33 mouse cellular contexts compared by ENCODE assay signal in the genomic region with DNA sequence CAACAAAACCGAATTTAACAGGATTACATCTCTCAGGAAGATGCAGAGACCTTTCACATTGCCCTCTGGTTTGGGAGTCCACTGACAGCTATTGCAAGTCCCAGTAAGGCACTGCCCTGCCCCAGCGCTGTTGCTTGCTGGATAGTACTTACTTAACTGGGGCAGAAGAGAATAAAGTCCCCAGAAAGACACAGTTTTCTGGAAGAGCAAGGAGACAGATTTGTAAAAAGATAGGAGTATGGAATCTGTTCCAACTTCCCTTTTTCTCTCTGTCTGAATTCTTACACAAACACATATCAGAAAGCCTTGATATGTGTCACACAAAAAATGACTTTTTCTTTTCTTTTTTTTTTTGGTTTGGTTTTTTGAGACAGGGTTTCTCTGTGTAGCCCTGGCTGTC. TPM values are rescaled to one million over a fixed set of nuclear protein-coding genes. Genes with fewer than 3 reads are reported as not detected.
"Had no signal": no experiment of that assay in that cellular context is flagged by ENCODE, and none has a peak within 500 bp of the region (broad histone marks: within the 10 kb centered on the region; RNA-seq: fewer than 3 reads in every experiment).

No protein-coding gene starts in this region.

- ATAC-seq: hindbrain, embryonic 16.5 days; intestine, embryonic 16.5 days; liver, embryonic 12.5 days had no signal

- H3K4me2 ChIP-seq: heart, embryonic 11.5 days; heart, embryonic 13.5 days; heart, embryonic 15.5 days; hindbrain, embryonic 13.5 days; kidney, embryonic 15.5 days; limb, embryonic 13.5 days; limb, embryonic 15.5 days; liver, embryonic 12.5 days had no signal

- H3K36me3 ChIP-seq: heart, embryonic 13.5 days; heart, embryonic 15.5 days; hindbrain, embryonic 13.5 days; kidney, embryonic 15.5 days; limb, embryonic 13.5 days; limb, embryonic 15.5 days; liver, embryonic 12.5 days had no signal

- DNase-seq: gastrocnemius, adult 2 months; gastrocnemius, postnatal 10 days; gastrocnemius, postnatal 25 days; heart, adult 2 months; heart, postnatal 14 days; heart, postnatal 36 days; kidney, adult 11 months; kidney, adult 2 months; kidney, adult 9 months; kidney, postnatal 14 days; kidney, postnatal 36 days; layer of hippocampus, adult 9-11 months; layer of hippocampus, postnatal 36 days; left cerebral cortex, postnatal 4 days had no signal

- H3K27ac ChIP-seq: gastrocnemius, adult 2 months; heart, adult 2 months; heart, embryonic 13.5 days; heart, embryonic 15.5 days; hindbrain, embryonic 13.5 days; kidney, embryonic 15.5 days; kidney, postnatal 0 days; limb, embryonic 13.5 days; limb, embryonic 15.5 days; liver, embryonic 12.5 days; liver, embryonic 14.5 days had no signal

- H3K9ac ChIP-seq: heart, embryonic 13.5 days; heart, embryonic 15.5 days; hindbrain, embryonic 13.5 days; kidney, embryonic 15.5 days; limb, embryonic 13.5 days; limb, embryonic 15.5 days; liver, embryonic 12.5 days; liver, embryonic 14.5 days had no signal

- H3K9me3 ChIP-seq: heart, embryonic 13.5 days; heart, embryonic 15.5 days; hindbrain, embryonic 13.5 days; kidney, embryonic 15.5 days; limb, embryonic 13.5 days; limb, embryonic 15.5 days; liver, embryonic 12.5 days had no signal

- H3K4me3 ChIP-seq: gastrocnemius, adult 2 months; heart, adult 2 months; heart, embryonic 13.5 days; heart, embryonic 15.5 days; hindbrain, embryonic 13.5 days; kidney, embryonic 15.5 days; limb, embryonic 13.5 days; limb, embryonic 15.5 days; liver, embryonic 12.5 days had no signal

RNA-seq across cellular contexts. Expression of gene Cdkn2a, which starts 5.3 kb away (rescaled TPM):
- total RNA-seq: gastrocnemius, adult 2 months; gastrocnemius, postnatal 25 days; gastrocnemius, postnatal 4 days; granulocyte monocyte progenitor cell, adult 5-6 weeks; heart, adult 2 months; heart, postnatal 36 days; hematopoietic stem cell, adult 5-6 weeks; layer of hippocampus, postnatal 36 days; left cerebral cortex, postnatal 25 days had no signal
- polyA plus RNA-seq: heart, embryonic 11.5 days; heart, embryonic 13.5 days; heart, embryonic 15.5 days; heart, postnatal 0 days; hindbrain, embryonic 13.5 days; hindbrain, embryonic 16.5 days; intestine, embryonic 14.5 days; intestine, embryonic 16.5 days; kidney, embryonic 15.5 days; kidney, postnatal 0 days; limb, embryonic 11.5 days; limb, embryonic 13.5 days; limb, embryonic 15.5 days; liver, embryonic 12.5 days; liver, embryonic 14.5 days had no signal

RNA-seq across cellular contexts. Expression of gene Cdkn2b, which starts 11.1 kb away (rescaled TPM):
- total RNA-seq: granulocyte monocyte progenitor cell, adult 5-6 weeks; hematopoietic stem cell, adult 5-6 weeks had no signal
